Mouse (Mus musculus) splenic B cell, adult 2 months (primary cell): Measurements from ENCODE around the gene Edn1.

Source experiments
- DNase-seq: peaks from one replicate; pipeline ENCODE4 v3.0.0-alpha.2; 2011; ENCODE audit warnings: low read depth, low spot score
- H3K27me3 ChIP-seq: 2 replicates; pipeline ENCODE4 v1.6.1; 2012; ENCODE audit warnings: mild to moderate bottlenecking, low read length, moderate library complexity, mixed read lengths; ENCODE audit not compliant: control insufficient read depth, poor library complexity, insufficient read depth, severe bottlenecking
- H3K36me3 ChIP-seq: 2 replicates; pipeline ENCODE4 v1.6.1; 2012; ENCODE audit warnings: mild to moderate bottlenecking, low read length, moderate library complexity, mixed read lengths; ENCODE audit not compliant: control insufficient read depth, poor library complexity, insufficient read depth, severe bottlenecking

Gene Edn1

GRCm38 (mm10) chr13:42301161-42301721 is at the start of gene Edn1:
Gene Edn1, plus strand, starts transcription at chr13:42301476.
- Histone ChIP-seq H3K36me3 (no peaks in the 10 kb centered on the region), H3K27me3 (no peaks in the 10 kb centered on the region; the same call in 1 of the 2 replicates)
- peak; percentile 68 for DNase-seq

GRCm38 (mm10) chr13:42253821-42254220 is 47.5 kb upstream of the Edn1 start:
- no peaks in the 10 kb centered on the region for H3K36me3 ChIP-seq
- DNase-seq = no peak
- no peaks in the 10 kb centered on the region for H3K27me3 ChIP-seq

- Histone ChIP-seq H3K36me3 (no peaks in the 10 kb centered on the region), H3K27me3 (no peaks in the 10 kb centered on the region)
Measured at GRCm38 (mm10) chr13:42255105-42255504, 46.2 kb upstream of the Edn1 start.

GRCm38 (mm10) chr13:42258422-42258821 is 42.9 kb upstream of the Edn1 start:
- Histone ChIP-seq H3K27me3 (no peaks in the 10 kb centered on the region), H3K36me3 (no peaks in the 10 kb centered on the region)
- peak; percentile 3 for DNase-seq

More at GRCm38 (mm10) chr13:42255105-42255504, 46.2 kb upstream of the Edn1 start:
- DNase-seq = no peak

GRCm38 (mm10) chr13:42260667-42261066 is 40.6 kb upstream of the Edn1 start:
- Histone ChIP-seq H3K27me3 (no peaks in the 10 kb centered on the region), H3K36me3 (no peaks in the 10 kb centered on the region)
- no peak for DNase-seq

GRCm38 (mm10) chr13:42270051-42270450 is 31.2 kb upstream of the Edn1 start:
- no peaks in the 10 kb centered on the region for H3K27me3 ChIP-seq
- no peak for DNase-seq
- H3K36me3 ChIP-seq = no peaks in the 10 kb centered on the region

- DNase-seq = no peak
- no peaks in the 10 kb centered on the region for H3K36me3 ChIP-seq
Measured at GRCm38 (mm10) chr13:42276774-42277454, 24.4 kb upstream of the Edn1 start.

GRCm38 (mm10) chr13:42277751-42278150 is 23.5 kb upstream of the Edn1 start:
- Histone ChIP-seq H3K27me3 (no peaks in the 10 kb centered on the region), H3K36me3 (no peaks in the 10 kb centered on the region)
- no peak for DNase-seq

More at GRCm38 (mm10) chr13:42276774-42277454, 24.4 kb upstream of the Edn1 start:
- no peaks in the 10 kb centered on the region for H3K27me3 ChIP-seq

GRCm38 (mm10) chr13:42285896-42286295 is 15.4 kb upstream of the Edn1 start:
- no peaks in the 10 kb centered on the region for H3K36me3 ChIP-seq
- no peak for DNase-seq
- H3K27me3 ChIP-seq = no peaks in the 10 kb centered on the region

GRCm38 (mm10) chr13:42286768-42287167 is 14.5 kb upstream of the Edn1 start:
- Histone ChIP-seq H3K27me3 (no peaks in the 10 kb centered on the region), H3K36me3 (no peaks in the 10 kb centered on the region)
- no peak for DNase-seq

- Histone ChIP-seq H3K36me3 (no peaks in the 10 kb centered on the region), H3K27me3 (no peaks in the 10 kb centered on the region)
- no peak for DNase-seq
Measured at GRCm38 (mm10) chr13:42292593-42292992, 8.7 kb upstream of the Edn1 start.

GRCm38 (mm10) chr13:42298302-42298701 is 3.0 kb upstream of the Edn1 start:
- Histone ChIP-seq H3K36me3 (no peaks in the 10 kb centered on the region), H3K27me3 (no peaks in the 10 kb centered on the region; the same call in 1 of the 2 replicates)
- DNase-seq = no peak

GRCm38 (mm10) chr13:42298766-42299165 is 2.5 kb upstream of the Edn1 start:
- DNase-seq = no peak
- H3K27me3 ChIP-seq = no peaks in the 10 kb centered on the region; the same call in 1 of the 2 replicates
- no peaks in the 10 kb centered on the region for H3K36me3 ChIP-seq

- no peaks in the 10 kb centered on the region for H3K36me3 ChIP-seq
- no peaks in the 10 kb centered on the region; the same call in 1 of the 2 replicates for H3K27me3 ChIP-seq
- DNase-seq = peak; percentile 78
Measured at GRCm38 (mm10) chr13:42300567-42300966, 709 bp upstream of the Edn1 start.

GRCm38 (mm10) chr13:42301961-42302861 is 935 bp downstream of the Edn1 start:
- DNase-seq = peak; percentile 32

More at GRCm38 (mm10) chr13:42301961-42302861, 935 bp downstream of the Edn1 start:
- no peaks in the 10 kb centered on the region; the same call in 1 of the 2 replicates for H3K27me3 ChIP-seq
- H3K36me3 ChIP-seq = no peaks in the 10 kb centered on the region
